Mouse (Mus musculus) forelimb bud, embryonic 11.5 days (tissue): ENCODE measurements around the gene Zdhhc14.

Source experiments
- DNase-seq: peaks from one replicate; pipeline ENCODE4 v3.0.0-alpha.2; 2012; ENCODE audit warnings: low read depth, low spot score

Gene Zdhhc14

GRCm38 (mm10) chr17:5723601-5724189 is 231.3 kb downstream of the Zdhhc14 start:
- DNase-seq: peak; percentile 70

- no peak for DNase-seq
Measured at GRCm38 (mm10) chr17:5729587-5730125, 237.3 kb downstream of the Zdhhc14 start.

- no peak for DNase-seq
Measured at GRCm38 (mm10) chr17:5730538-5730937, 238.2 kb downstream of the Zdhhc14 start.

- peak; percentile 17 for DNase-seq
Measured at GRCm38 (mm10) chr17:5733400-5733799, 241.0 kb downstream of the Zdhhc14 start.

GRCm38 (mm10) chr17:5741061-5741460 is 248.7 kb downstream of the Zdhhc14 start:
- DNase-seq: no peak

GRCm38 (mm10) chr17:5744016-5744415 is 251.7 kb downstream of the Zdhhc14 start:
- no peak for DNase-seq

GRCm38 (mm10) chr17:5746378-5746777 is 254.0 kb downstream of the Zdhhc14 start:
- DNase-seq: no peak

- DNase-seq: no peak
Measured at GRCm38 (mm10) chr17:5747539-5748500, 255.5 kb downstream of the Zdhhc14 start.

- peak; percentile 59 for DNase-seq
Measured at GRCm38 (mm10) chr17:5748501-5748894, 256.1 kb downstream of the Zdhhc14 start.

GRCm38 (mm10) chr17:5750278-5750677 is 257.9 kb downstream of the Zdhhc14 start:
- no peak for DNase-seq

GRCm38 (mm10) chr17:5751066-5751465 is 258.7 kb downstream of the Zdhhc14 start:
- DNase-seq: no peak

GRCm38 (mm10) chr17:5752322-5752715 is 260.0 kb downstream of the Zdhhc14 start:
- no peak for DNase-seq

- DNase-seq: peak; percentile 78
Measured at GRCm38 (mm10) chr17:5752716-5753585, 260.6 kb downstream of the Zdhhc14 start.

GRCm38 (mm10) chr17:5755489-5755888 is 263.1 kb downstream of the Zdhhc14 start:
- no peak for DNase-seq

- no peak for DNase-seq
Measured at GRCm38 (mm10) chr17:5756065-5756464, 263.7 kb downstream of the Zdhhc14 start.

GRCm38 (mm10) chr17:5756855-5757254 is 264.5 kb downstream of the Zdhhc14 start:
- DNase-seq: no peak

GRCm38 (mm10) chr17:5763768-5764167 is 271.4 kb downstream of the Zdhhc14 start:
- DNase-seq: no peak

GRCm38 (mm10) chr17:5764270-5764669 is 271.9 kb downstream of the Zdhhc14 start:
- DNase-seq: no peak

- DNase-seq: no peak
Measured at GRCm38 (mm10) chr17:5765746-5766145, 273.4 kb downstream of the Zdhhc14 start.

GRCm38 (mm10) chr17:5768164-5768705 is 275.9 kb downstream of the Zdhhc14 start:
- no peak for DNase-seq

GRCm38 (mm10) chr17:5768810-5769520 is 276.6 kb downstream of the Zdhhc14 start:
- no peak for DNase-seq
